Mouse (Mus musculus) adipocyte (in vitro differentiated cells): ENCODE measurements around the gene Tmed9.

Experiments used
- DNase-seq: peaks from one replicate; pipeline ENCODE4 v3.0.0-alpha.2; 2016; ENCODE audit warnings: low spot score

Tmed9 gene

GRCm38 (mm10) chr13:55573432-55573831, at the start of gene Tmed9:
Gene Tmed9 (plus strand): TSS chr13:55573732.
- DNase-seq, result no peak

- no peak for DNase-seq
Measured at GRCm38 (mm10) chr13:55523951-55524600, 49.5 kb upstream of the Tmed9 start.

GRCm38 (mm10) chr13:55525733-55526553, 47.6 kb upstream of the Tmed9 start:
- no peak for DNase-seq

- no peak for DNase-seq
Measured at GRCm38 (mm10) chr13:55527212-55527611, 46.3 kb upstream of the Tmed9 start.

- no peak for DNase-seq
Measured at GRCm38 (mm10) chr13:55527834-55528772, 45.4 kb upstream of the Tmed9 start.

GRCm38 (mm10) chr13:55529198-55529915, 44.2 kb upstream of the Tmed9 start, which contains the start of gene Dok3:
Gene Dok3 (minus strand): TSS chr13:55529296.
- DNase-seq, result peak; percentile 28

- DNase-seq, result no peak
Measured at GRCm38 (mm10) chr13:55535191-55535590, 38.3 kb upstream of the Tmed9 start.

- no peak for DNase-seq
Measured at GRCm38 (mm10) chr13:55535796-55536193, 37.7 kb upstream of the Tmed9 start.

GRCm38 (mm10) chr13:55536194-55537175, 37.0 kb upstream of the Tmed9 start, which contains the start of gene Ddx41:
Gene Ddx41 (minus strand): TSS chr13:55536658.
- peak; percentile 99 for DNase-seq

- no peak for DNase-seq
Measured at GRCm38 (mm10) chr13:55540933-55541332, 32.6 kb upstream of the Tmed9 start.

GRCm38 (mm10) chr13:55542891-55543290, 30.6 kb upstream of the Tmed9 start:
- no peak for DNase-seq

GRCm38 (mm10) chr13:55543447-55543846, 30.1 kb upstream of the Tmed9 start:
- no peak for DNase-seq

- DNase-seq, result no peak
Measured at GRCm38 (mm10) chr13:55544792-55545191, 28.7 kb upstream of the Tmed9 start.

GRCm38 (mm10) chr13:55547916-55548315, 25.6 kb upstream of the Tmed9 start:
- DNase-seq, result no peak

GRCm38 (mm10) chr13:55548426-55548825, 25.1 kb upstream of the Tmed9 start:
- DNase-seq, result no peak

- DNase-seq, result no peak
Measured at GRCm38 (mm10) chr13:55549061-55549460, 24.5 kb upstream of the Tmed9 start.

GRCm38 (mm10) chr13:55555921-55556320, 17.6 kb upstream of the Tmed9 start:
- DNase-seq, result no peak

- no peak for DNase-seq
Measured at GRCm38 (mm10) chr13:55557499-55557898, 16.0 kb upstream of the Tmed9 start.

- DNase-seq, result peak; percentile 63
Measured at GRCm38 (mm10) chr13:55563266-55563879, 10.2 kb upstream of the Tmed9 start.

- no peak for DNase-seq
Measured at GRCm38 (mm10) chr13:55567001-55567400, 6.5 kb upstream of the Tmed9 start.
